Mouse (Mus musculus): Measurements from ENCODE around the gene Strn3.

DNA sequence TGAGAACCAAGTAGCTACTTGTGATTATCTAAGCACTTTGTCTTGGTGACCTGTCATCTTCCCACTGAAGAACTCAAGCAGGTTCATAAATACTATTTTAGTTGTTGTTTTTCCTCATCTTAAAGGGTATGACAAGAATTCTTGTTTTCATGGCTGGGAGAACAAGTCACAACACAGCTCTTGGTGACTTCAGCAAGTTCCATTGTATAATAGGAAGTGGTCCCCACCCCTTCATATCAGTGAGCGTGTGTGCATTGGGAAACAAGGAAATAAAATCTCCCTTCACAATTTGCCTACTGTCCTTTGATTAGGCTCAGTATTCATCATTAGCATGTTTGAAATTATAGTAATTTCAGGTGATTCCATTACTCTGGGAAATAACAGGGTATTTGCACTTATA lies 3.3 kb upstream of the Strn3 start:
- TF ChIP-seq USF1 (IDR thresholded peaks at IDR 0.05; ENCODE audit: low read depth) (no peak), POLR2A (IDR thresholded peaks at IDR 0.05; ENCODE audit: insufficient read length, low read depth) (no peak), TCF12 (IDR thresholded peaks at IDR 0.05; ENCODE audit: insufficient read depth, poor library complexity, severe bottlenecking) (no peak), SRF (IDR thresholded peaks at IDR 0.05; ENCODE audit: control insufficient read depth, insufficient read length, low read depth) (no peak), MYOG (IDR thresholded peaks at IDR 0.05; ENCODE audit: control insufficient read depth in 1 of 3, insufficient read depth in 1 of 3, insufficient read length in 2 of 3, low read depth in 2 of 3) (no peak), E2F4 (IDR thresholded peaks at IDR 0.05; ENCODE audit: insufficient read depth) (no peak), MYOD1 (IDR thresholded peaks at IDR 0.05; ENCODE audit: control insufficient read depth in 1 of 3, insufficient read length in 2 of 3, low read depth in 2 of 3) (no peak), REST (IDR thresholded peaks at IDR 0.05; ENCODE audit: insufficient read depth, insufficient read length) (no peak), POLR2AphosphoS2 (IDR thresholded peaks at IDR 0.05; ENCODE audit: insufficient read length, low read depth) (no peak)

Measured in myocyte (in vitro differentiated cells).